29 mouse cellular contexts compared by ENCODE assay signal in genomic region chr13:82361379-82361778, GRCm38 (mm10).
"Had no signal": no experiment of that assay in that cellular context is flagged by ENCODE, and none has a peak within 500 bp of the region (broad histone marks: within the 10 kb centered on the region; RNA-seq: fewer than 3 reads in every experiment).

No protein-coding gene starts in this region.

- H3K9ac ChIP-seq: heart, embryonic 13.5 days; heart, embryonic 15.5 days; hindbrain, embryonic 12.5 days; hindbrain, embryonic 14.5 days; intestine, embryonic 15.5 days; kidney, embryonic 15.5 days; limb, embryonic 12.5 days; liver, embryonic 13.5 days; liver, embryonic 15.5 days had no signal

- H3K36me3 ChIP-seq: heart, embryonic 13.5 days; heart, embryonic 15.5 days; hindbrain, embryonic 12.5 days; intestine, embryonic 15.5 days; kidney, embryonic 15.5 days; limb, embryonic 10.5 days; limb, embryonic 12.5 days; liver, embryonic 13.5 days; liver, embryonic 15.5 days had no signal

- H3K9me3 ChIP-seq: heart, embryonic 13.5 days; heart, embryonic 15.5 days; hindbrain, embryonic 12.5 days; intestine, embryonic 15.5 days; kidney, embryonic 15.5 days; limb, embryonic 10.5 days; limb, embryonic 12.5 days; liver, embryonic 13.5 days; liver, embryonic 15.5 days had no signal

- ATAC-seq: hindbrain, embryonic 16.5 days; inflammation-experienced regulatory T-cells, adult 6 months; intestine, embryonic 15.5 days had no signal

- H3K27ac ChIP-seq: heart, adult 2 months; heart, embryonic 13.5 days; heart, embryonic 15.5 days; hindbrain, embryonic 12.5 days; hindbrain, embryonic 14.5 days; intestine, embryonic 15.5 days; kidney, embryonic 15.5 days; layer of hippocampus, adult 2 months; left cerebral cortex, adult 2 months; limb, embryonic 10.5 days; limb, embryonic 12.5 days; liver, embryonic 13.5 days; liver, embryonic 15.5 days had no signal

- H3K27me3 ChIP-seq: heart, embryonic 13.5 days; heart, embryonic 15.5 days; hindbrain, embryonic 12.5 days; intestine, embryonic 15.5 days; kidney, embryonic 15.5 days; limb, embryonic 12.5 days; liver, embryonic 13.5 days; liver, embryonic 15.5 days had no signal

- H3K4me1 ChIP-seq: heart, embryonic 13.5 days; heart, embryonic 15.5 days; hindbrain, embryonic 12.5 days; intestine, embryonic 15.5 days; kidney, embryonic 15.5 days; limb, embryonic 10.5 days; limb, embryonic 12.5 days; liver, embryonic 13.5 days; liver, embryonic 15.5 days had no signal

- H3K4me2 ChIP-seq: heart, embryonic 11.5 days; heart, embryonic 13.5 days; heart, embryonic 15.5 days; hindbrain, embryonic 12.5 days; hindbrain, embryonic 14.5 days; intestine, embryonic 15.5 days; kidney, embryonic 15.5 days; limb, embryonic 12.5 days; liver, embryonic 11.5 days; liver, embryonic 13.5 days; liver, embryonic 15.5 days had no signal

- H3K4me3 ChIP-seq: heart, adult 2 months; heart, embryonic 13.5 days; heart, embryonic 15.5 days; hindbrain, embryonic 12.5 days; intestine, embryonic 15.5 days; kidney, embryonic 15.5 days; layer of hippocampus, adult 2 months; left cerebral cortex, adult 2 months; limb, embryonic 10.5 days; limb, embryonic 12.5 days; liver, embryonic 13.5 days; liver, embryonic 15.5 days had no signal

- DNase-seq: gastrocnemius, postnatal 14 days; gastrocnemius, postnatal 36 days; heart, adult 11 months; heart, adult 2 months; heart, postnatal 14 days; heart, postnatal 36 days; kidney, adult 11 months; kidney, adult 2 months; kidney, adult 9 months; kidney, postnatal 10 days; kidney, postnatal 25 days; kidney, postnatal 4 days; liver; liver, embryonic 13.5 days had no signal
